Comparison of ENCODE assay signal across 8 mouse cellular contexts in the genomic region with DNA sequence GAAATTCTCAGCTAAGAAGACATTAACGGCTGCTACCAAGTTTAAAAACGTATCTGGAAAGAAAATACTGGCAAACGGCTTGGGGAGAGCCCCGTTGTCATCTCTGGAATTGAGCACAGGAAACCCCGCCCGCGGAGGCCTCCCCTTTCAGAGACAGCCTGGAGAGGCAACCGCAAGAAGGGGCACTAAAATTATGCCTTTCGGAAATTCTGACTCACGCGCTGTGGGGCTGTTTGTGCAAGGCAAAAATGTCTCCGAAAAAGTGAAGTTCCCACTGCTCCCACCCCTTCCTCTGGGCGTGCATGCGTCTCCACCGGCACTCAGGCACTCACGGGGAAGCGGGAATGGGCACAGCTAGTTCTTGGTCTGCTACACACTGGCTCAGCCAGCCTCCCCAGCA. TPM values are rescaled to one million over a fixed set of nuclear protein-coding genes. Genes with fewer than 3 reads are reported as not detected.
DNase-seq lines count a peak whose midpoint lies in the region; ATAC-seq lines count a peak whose summit lies in the region.

No protein-coding gene starts in this region.

- peak overlapping the region; percentile 56 for H3K4me2 ChIP-seq in liver, embryonic 13.5 days
- no peak overlapping the region for H3K4me2 ChIP-seq in hindbrain, embryonic 12.5 days (replicated peaks)

- peak overlapping the region; percentile 25 for H3K4me3 ChIP-seq in liver, embryonic 13.5 days (replicated peaks)
- no peak overlapping the region for H3K4me3 ChIP-seq in hindbrain, embryonic 12.5 days

- peak overlapping the region; percentile 60 for H3K9ac ChIP-seq in liver, embryonic 13.5 days
- H3K9ac ChIP-seq in hindbrain, embryonic 12.5 days: no peak overlapping the region

- peaks cover 93% of the 10 kb centered on the region for H3K4me1 ChIP-seq in liver, embryonic 13.5 days (replicated peaks)
- peaks cover 30% of the 10 kb centered on the region for H3K4me1 ChIP-seq in hindbrain, embryonic 12.5 days

- peak overlapping the region; percentile 96 for H3K27ac ChIP-seq in liver, embryonic 13.5 days
- no peak overlapping the region for H3K27ac ChIP-seq in hindbrain, embryonic 12.5 days

- H3K27me3 ChIP-seq in liver, embryonic 13.5 days: no peaks in the 10 kb centered on the region
- peaks cover 39% of the 10 kb centered on the region for H3K27me3 ChIP-seq in hindbrain, embryonic 12.5 days

- no peak for ATAC-seq in liver, embryonic 13.5 days (ENCODE audit: low read depth)
- ATAC-seq in hindbrain, embryonic 12.5 days (ENCODE audit: low FRiP score): no peak

- WGBS in liver, embryonic 13.5 days (ENCODE audit: insufficient replicate concordance): 6% methylated on average over 17 of the region's 17 CpGs
- WGBS in hindbrain, embryonic 12.5 days: 47% methylated on average over 17 of the region's 17 CpGs

- peak; percentile 60 for DNase-seq in urinary bladder, postnatal 25 days (ENCODE audit: low spot score)
- DNase-seq in urinary bladder, postnatal 10 days (ENCODE audit: low spot score): no peak
- peak; percentile 46 to 59 for DNase-seq in frontal cortex, postnatal 10 days (ENCODE audit: low spot score in 2 of 2)
- peak; percentile 96 for DNase-seq in induced T-regulatory cell, adult 2 months (ENCODE audit: low read depth)
- peak; percentile 41 for DNase-seq in liver, embryonic 13.5 days
- peak; percentile 72 to 78 for DNase-seq in right cerebral cortex, adult 2 months (ENCODE audit: low spot score in 2 of 2)
- DNase-seq in cerebellum, postnatal 14 days: no peak

- no peaks in the 10 kb centered on the region for H3K36me3 ChIP-seq in liver, embryonic 13.5 days
- no peaks in the 10 kb centered on the region for H3K36me3 ChIP-seq in hindbrain, embryonic 12.5 days

- H3K9me3 ChIP-seq in liver, embryonic 13.5 days (replicated peaks): no peaks in the 10 kb centered on the region
- H3K9me3 ChIP-seq in hindbrain, embryonic 12.5 days (replicated peaks): no peaks in the 10 kb centered on the region

RNA-seq across cellular contexts. Expression of gene Syne3, which starts 3.5 kb away (rescaled TPM):
- 2.0 TPM in 2 replicates for polyA plus RNA-seq in liver, embryonic 13.5 days (2015; fragmentation: Nextera tagmentation; extraction: Ambion mirVana)
- 0.21 and 0.47 TPM in 2 replicates for polyA plus RNA-seq in hindbrain, embryonic 12.5 days (2016; fragmentation: Nextera tagmentation; extraction: Ambion mirVana)

RNA-seq across cellular contexts. Expression of gene Glrx5, which starts 19.4 kb away (rescaled TPM):
- 591 and 653 TPM in 2 replicates for polyA plus RNA-seq in liver, embryonic 13.5 days (2015; fragmentation: Nextera tagmentation; extraction: Ambion mirVana)
- polyA plus RNA-seq in hindbrain, embryonic 12.5 days (2016; fragmentation: Nextera tagmentation; extraction: Ambion mirVana): 149 and 157 TPM in 2 replicates

Comparison
In these comparisons a context has a peak if more than half of its experiments do, and no peak if none do; other contexts are left out.
1. DNase-seq: peak in urinary bladder, postnatal 25 days (single experiment), frontal cortex, postnatal 10 days (2 of 2), induced T-regulatory cell, adult 2 months (single experiment), liver, embryonic 13.5 days (single experiment) and right cerebral cortex, adult 2 months (2 of 2); none in urinary bladder, postnatal 10 days (single experiment) and cerebellum, postnatal 14 days (0 of 2).